Mouse (Mus musculus): ENCODE measurements around the gene Mterf4. TPM values are rescaled to one million over a fixed set of nuclear protein-coding genes. Genes with fewer than 3 reads are reported as not detected.

Mterf4 gene
- total RNA-seq, 2 experiments from 2014 or later: 20.4 to 23.3 TPM

GRCm38 (mm10) chr1:93270516-93271240, 35.0 kb downstream of the Mterf4 start:
- no peak for DNase-seq (ENCODE audit: low spot score in 2 of 2)
- intact Hi-C loops (cut with DNase I): no loop called here

GRCm38 (mm10) chr1:93268246-93268645, 37.5 kb downstream of the Mterf4 start:
- DNase-seq (ENCODE audit: low spot score in 2 of 2): no peak
- intact Hi-C loops (cut with DNase I): no loop called here

GRCm38 (mm10) chr1:93267207-93267606, 38.5 kb downstream of the Mterf4 start:
- DNase-seq (ENCODE audit: low spot score in 2 of 2): no peak
- intact Hi-C loops (cut with DNase I): no loop called here

GRCm38 (mm10) chr1:93257560-93257959, 48.2 kb downstream of the Mterf4 start:
- no peak for DNase-seq (ENCODE audit: low spot score in 2 of 2)
- intact Hi-C loops (cut with DNase I): no loop called here

GRCm38 (mm10) chr1:93255761-93256160, 50.0 kb downstream of the Mterf4 start:
- DNase-seq (ENCODE audit: low spot score in 2 of 2): no peak
- intact Hi-C loops (cut with DNase I): no loop called here

GRCm38 (mm10) chr1:93252586-93252985, 53.1 kb downstream of the Mterf4 start:
- intact Hi-C loops (cut with DNase I): no loop called here
- no peak for DNase-seq (ENCODE audit: low spot score in 2 of 2)

Small RNA genes within 50 kb of the gene (microRNA-seq; reads per million reads assigned to microRNA genes)
- gene Mir6345 (0 reads per million in 2 experiments), gene Mir6901 (0 reads per million in 2 experiments), gene Mir6902 (0 reads per million in 2 experiments)

Other genes starting within 250 kb of the Mterf4 start
- gene Kif1a, start 204.0 kb downstream of the Mterf4 start, total RNA-seq (2021): 100 to 1,000 TPM; 724 to 739 TPM
- gene Agxt, start 170.7 kb downstream of the Mterf4 start, total RNA-seq (2021): not detected
- not detected for gene 2310007B03Rik, start 145.0 kb downstream of the Mterf4 start, total RNA-seq (2021)
- gene Crocc2, start 137.2 kb downstream of the Mterf4 start, total RNA-seq (2021): under 1 TPM; 0.07 to 0.09 TPM
- gene Sned1, start 70.1 kb downstream of the Mterf4 start, total RNA-seq (2021): 1 to 10 TPM; 6.1 to 6.9 TPM
- gene Ppp1r7, start 36.9 kb upstream of the Mterf4 start, total RNA-seq (2021): 10 to 100 TPM; 81.1 to 84.7 TPM
- gene Pask, start 37.6 kb upstream of the Mterf4 start, total RNA-seq (2021): 1 to 10 TPM; 3.9 to 9.4 TPM
- gene Ano7, start 68.0 kb upstream of the Mterf4 start, total RNA-seq (2021): under 1 TPM in 1 of 2 experiments, not detected in 1; 0.14 TPM
- 100 to 1,000 TPM; 162 to 171 TPM for gene Hdlbp, start 172.9 kb upstream of the Mterf4 start, total RNA-seq (2021)
- gene Farp2, start 206.2 kb upstream of the Mterf4 start, total RNA-seq (2021): 10 to 100 TPM; 10.8 to 13.3 TPM

Data from left cerebral cortex, postnatal 25 days (tissue).